Mouse (Mus musculus): Measurements from ENCODE around the gene Htatsf1. TPM values are rescaled to one million over a fixed set of nuclear protein-coding genes. Genes with fewer than 3 reads are reported as not detected.

Htatsf1 gene
- polyA plus RNA-seq (2014; fragmentation: Nextera tagmentation; extraction: Ambion mirVana): 86.2 and 98.2 TPM in 2 replicates

DNA sequence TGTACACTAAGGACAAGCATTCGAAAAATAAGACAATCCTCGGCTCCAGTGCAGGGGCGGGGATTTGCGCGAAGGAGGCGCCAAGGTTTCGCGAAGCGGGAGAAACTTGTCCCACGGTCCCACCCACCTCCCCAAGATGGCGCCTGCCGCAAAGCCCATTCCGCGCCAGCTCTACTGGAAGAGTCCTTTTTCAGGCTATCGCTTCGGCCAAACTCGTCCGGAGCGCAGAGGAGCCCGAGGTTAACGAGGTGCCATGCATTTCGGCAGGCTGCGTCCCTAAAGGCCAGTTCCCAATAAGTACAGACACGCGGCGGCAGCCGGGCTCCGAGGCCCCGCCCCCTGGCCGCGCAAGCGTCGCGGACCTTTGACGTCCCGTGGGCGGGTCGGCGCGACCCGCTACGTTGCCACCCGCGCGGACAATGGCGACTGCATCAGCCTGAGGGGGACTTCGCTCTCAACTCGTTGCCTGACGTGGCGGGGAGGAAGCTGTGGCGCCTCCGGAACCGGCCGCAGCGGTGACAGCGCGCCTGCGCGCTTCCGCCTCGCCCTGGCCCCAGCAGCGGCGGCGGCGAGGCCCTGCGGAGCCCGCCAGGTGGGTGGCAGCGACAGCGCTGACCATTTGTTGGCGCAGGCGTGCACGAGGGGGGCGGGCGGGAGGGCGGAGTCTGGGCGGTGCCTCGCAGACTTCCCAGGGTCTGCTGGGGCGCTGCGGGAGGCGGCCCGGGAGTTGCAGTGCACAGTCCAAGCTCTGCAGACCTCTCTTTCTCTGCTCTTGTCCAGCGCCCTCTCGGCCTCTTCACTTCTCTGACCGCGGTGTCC is at the start of gene Htatsf1:
Gene Htatsf1 (plus strand): TSS at position 410 of the 819 bp plus-strand sequence.
- 23% methylated on average over 52 of the region's 85 CpGs for WGBS
- H3K9me3 ChIP-seq (ENCODE audit: control insufficient read depth, low read length): no peaks in the 10 kb centered on the region
- no peaks in the 10 kb centered on the region for H3K36me3 ChIP-seq (ENCODE audit: control insufficient read depth, insufficient read depth, low read length)
- H3K4me3 ChIP-seq (ENCODE audit: low read depth, low read length): peak within 1 kb of the TSS; percentile 50
- ATAC-seq (ENCODE audit: low FRiP score) (peak; percentile 97), DNase-seq (ENCODE audit: low spot score, missing footprints) (peak; percentile 98)
- H3K27ac ChIP-seq (ENCODE audit: low read depth, low read length): peak within 1 kb of the TSS; percentile 86
- H3K4me1 ChIP-seq (ENCODE audit: control insufficient read depth, insufficient read depth, low read length): 0 out of 2 replicates have a peak, but pooled peaks cover 2% of the 10 kb centered on the region
- peak within 1 kb of the TSS; percentile 66 for H3K9ac ChIP-seq (ENCODE audit: low read length)
- H3K27me3 ChIP-seq (ENCODE audit: control insufficient read depth, insufficient read depth, low read length): no peaks in the 10 kb centered on the region
- peak within 1 kb of the TSS; percentile 53 for H3K4me2 ChIP-seq

DNA sequence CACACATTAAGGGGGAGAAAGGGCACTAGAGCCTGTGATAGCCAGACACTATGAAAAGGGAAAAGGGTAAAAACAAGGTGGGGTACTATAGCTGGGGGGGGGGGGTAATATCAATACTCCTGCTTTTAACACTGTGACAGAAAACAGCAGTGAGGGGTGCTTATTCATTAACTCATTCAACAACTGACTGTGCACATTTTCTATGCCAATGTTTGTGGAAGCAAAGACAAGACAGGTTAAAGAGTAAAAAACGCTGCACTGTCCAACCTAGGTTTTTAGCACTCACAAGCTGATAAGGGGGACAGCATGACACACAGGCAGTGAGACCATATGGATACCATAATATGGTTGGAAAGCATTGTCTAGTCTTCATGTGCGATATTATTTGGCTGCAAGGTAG is 40.5 kb upstream of the Htatsf1 start:
- Histone ChIP-seq H3K4me1 (ENCODE audit: control insufficient read depth, insufficient read depth, low read length) (no peaks in the 10 kb centered on the region), H3K9me3 (ENCODE audit: control insufficient read depth, low read length) (no peaks in the 10 kb centered on the region), H3K27ac (ENCODE audit: low read depth, low read length) (no peak overlapping the region), H3K4me2 (no peak overlapping the region), H3K9ac (ENCODE audit: low read length) (no peak overlapping the region), H3K36me3 (ENCODE audit: control insufficient read depth, insufficient read depth, low read length) (no peaks in the 10 kb centered on the region), H3K27me3 (ENCODE audit: control insufficient read depth, insufficient read depth, low read length) (no peaks in the 10 kb centered on the region), H3K4me3 (ENCODE audit: low read depth, low read length) (no peak overlapping the region)
- DNase-seq (ENCODE audit: low spot score, missing footprints) (no peak), ATAC-seq (ENCODE audit: low FRiP score) (no peak)
- WGBS: 87% methylated on average over 2 of the region's 2 CpGs

DNA sequence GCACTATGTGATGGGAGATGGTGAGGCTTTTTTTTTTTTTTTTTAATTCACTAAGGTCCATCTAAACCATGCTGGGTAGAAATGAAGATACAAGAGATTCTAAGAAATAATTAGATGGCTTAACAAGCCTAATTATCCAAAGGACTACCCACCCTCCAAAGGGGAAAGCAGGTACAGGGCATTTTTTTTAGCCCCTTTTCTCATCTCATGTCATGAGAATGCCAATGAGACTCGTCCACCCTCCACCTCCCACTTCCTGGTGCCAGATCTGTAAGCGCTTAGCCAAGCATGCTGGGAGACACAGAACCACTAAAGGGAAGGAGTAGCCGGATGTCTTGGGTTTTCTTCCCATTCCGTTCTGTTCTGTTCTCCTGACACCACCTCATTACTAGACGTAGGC is 10.6 kb upstream of the Htatsf1 start, which contains the start of gene Brs3:
Gene Brs3 (plus strand): TSS at position 301 of the 400 bp plus-strand sequence.
- no peaks in the 10 kb centered on the region for H3K36me3 ChIP-seq (ENCODE audit: control insufficient read depth, insufficient read depth, low read length)
- no peak for DNase-seq (ENCODE audit: low spot score, missing footprints)
- no peak within 1 kb of the TSS for H3K4me2 ChIP-seq
- no peak within 1 kb of the TSS for H3K4me3 ChIP-seq (ENCODE audit: low read depth, low read length)
- no peak for ATAC-seq (ENCODE audit: low FRiP score)
- no peak within 1 kb of the TSS for H3K9ac ChIP-seq (ENCODE audit: low read length)
- H3K9me3 ChIP-seq (ENCODE audit: control insufficient read depth, low read length): no peaks in the 10 kb centered on the region
- no peaks in the 10 kb centered on the region for H3K27me3 ChIP-seq (ENCODE audit: control insufficient read depth, insufficient read depth, low read length)
- 78% methylated on average over 5 of the region's 5 CpGs for WGBS
- H3K27ac ChIP-seq (ENCODE audit: low read depth, low read length): no peak within 1 kb of the TSS
- H3K4me1 ChIP-seq (ENCODE audit: control insufficient read depth, insufficient read depth, low read length): no peaks in the 10 kb centered on the region

DNA sequence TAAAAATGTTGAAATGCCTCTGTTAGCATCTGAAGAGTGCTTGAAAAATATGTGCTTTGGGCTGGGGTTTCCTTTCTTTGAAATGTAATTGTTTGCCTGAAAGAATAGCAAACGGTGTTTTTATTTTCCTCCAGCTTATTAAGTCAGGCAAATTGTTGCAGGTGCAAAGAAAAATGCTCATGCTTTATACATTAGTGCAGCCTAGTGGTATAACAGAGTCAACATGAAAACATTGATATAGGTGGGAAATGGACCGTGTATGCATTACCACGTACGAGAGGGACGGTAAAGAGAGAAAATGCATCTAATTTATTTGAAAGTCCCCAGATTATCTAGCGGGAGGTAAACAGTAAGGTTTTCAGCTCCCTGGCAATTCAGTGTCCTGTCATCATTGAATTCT is 9.5 kb upstream of the Htatsf1 start:
- no peaks in the 10 kb centered on the region for H3K36me3 ChIP-seq (ENCODE audit: control insufficient read depth, insufficient read depth, low read length)
- H3K9me3 ChIP-seq (ENCODE audit: control insufficient read depth, low read length): no peaks in the 10 kb centered on the region
- WGBS: 79% methylated on average over 6 of the region's 6 CpGs
- H3K27me3 ChIP-seq (ENCODE audit: control insufficient read depth, insufficient read depth, low read length): no peaks in the 10 kb centered on the region
- DNase-seq (ENCODE audit: low spot score, missing footprints): no peak
- no peak overlapping the region for H3K9ac ChIP-seq (ENCODE audit: low read length)
- no peak overlapping the region for H3K27ac ChIP-seq (ENCODE audit: low read depth, low read length)
- H3K4me3 ChIP-seq (ENCODE audit: low read depth, low read length): no peak overlapping the region
- no peak for ATAC-seq (ENCODE audit: low FRiP score)
- no peak overlapping the region for H3K4me2 ChIP-seq
- no peaks in the 10 kb centered on the region for H3K4me1 ChIP-seq (ENCODE audit: control insufficient read depth, insufficient read depth, low read length)

DNA sequence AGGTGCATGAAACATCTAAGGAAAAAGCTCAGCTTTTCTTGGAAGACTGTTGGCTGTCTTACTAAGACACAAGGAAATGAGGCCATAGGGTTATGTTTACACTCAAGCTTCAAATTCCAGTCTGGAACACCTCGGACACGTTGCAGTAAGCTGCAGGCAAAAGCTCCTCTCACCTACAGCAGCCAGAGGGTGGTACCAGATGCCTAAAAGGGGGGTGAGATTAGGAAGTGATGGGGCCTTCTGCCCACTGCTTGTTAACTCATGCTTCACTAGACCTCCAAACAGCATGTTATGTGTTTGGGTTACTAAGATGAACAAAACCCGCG is 572 bp upstream of the Htatsf1 start:
- Histone ChIP-seq H3K9me3 (ENCODE audit: control insufficient read depth, low read length) (no peaks in the 10 kb centered on the region), H3K27me3 (ENCODE audit: control insufficient read depth, insufficient read depth, low read length) (no peaks in the 10 kb centered on the region), H3K4me1 (ENCODE audit: control insufficient read depth, insufficient read depth, low read length) (0 out of 2 replicates have a peak, but pooled peaks cover 2% of the 10 kb centered on the region), H3K36me3 (ENCODE audit: control insufficient read depth, insufficient read depth, low read length) (no peaks in the 10 kb centered on the region), H3K4me3 (ENCODE audit: low read depth, low read length) (peak overlapping the region; percentile 50), H3K27ac (ENCODE audit: low read depth, low read length) (peak overlapping the region; percentile 86), H3K9ac (ENCODE audit: low read length) (peak overlapping the region; percentile 66), H3K4me2 (peak overlapping the region; percentile 39)
- DNase-seq (ENCODE audit: low spot score, missing footprints) (no peak), ATAC-seq (ENCODE audit: low FRiP score) (no peak; the same call in 1 of the 2 replicates)
- 9% methylated on average over 4 of the region's 4 CpGs for WGBS

DNA sequence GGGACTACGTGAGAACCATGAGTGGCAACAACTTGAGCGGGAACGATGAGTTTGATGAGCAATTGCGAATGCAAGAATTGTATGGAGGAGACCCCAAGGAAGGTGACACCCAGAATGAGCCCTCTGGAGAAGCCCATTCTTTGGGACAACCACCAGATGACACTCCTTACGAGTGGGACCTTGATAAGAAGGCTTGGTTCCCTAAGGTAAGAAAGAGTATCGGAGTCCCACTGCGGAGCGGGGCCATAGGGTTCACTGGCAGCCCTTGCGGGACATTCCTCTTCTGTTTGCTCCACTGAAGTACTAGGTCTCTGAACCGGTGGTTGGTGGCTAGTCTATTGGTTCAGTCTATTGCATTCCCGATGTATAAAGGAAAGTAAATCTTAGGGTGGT is 606 bp downstream of the Htatsf1 start:
- Histone ChIP-seq H3K9me3 (ENCODE audit: control insufficient read depth, low read length) (no peaks in the 10 kb centered on the region), H3K27ac (ENCODE audit: low read depth, low read length) (no peak overlapping the region; the same call in 1 of the 2 replicates), H3K9ac (ENCODE audit: low read length) (peak overlapping the region; percentile 66; the same call in 1 of the 2 replicates), H3K36me3 (ENCODE audit: control insufficient read depth, insufficient read depth, low read length) (no peaks in the 10 kb centered on the region), H3K4me3 (ENCODE audit: low read depth, low read length) (peak overlapping the region; percentile 50), H3K27me3 (ENCODE audit: control insufficient read depth, insufficient read depth, low read length) (no peaks in the 10 kb centered on the region), H3K4me2 (peak overlapping the region; percentile 53), H3K4me1 (ENCODE audit: control insufficient read depth, insufficient read depth, low read length) (0 out of 2 replicates have a peak, but pooled peaks cover 2% of the 10 kb centered on the region)
- 24% methylated on average over 11 of the region's 11 CpGs for WGBS
- DNase-seq (ENCODE audit: low spot score, missing footprints) (peak; percentile 83), ATAC-seq (ENCODE audit: low FRiP score) (peak; percentile 38)

DNA sequence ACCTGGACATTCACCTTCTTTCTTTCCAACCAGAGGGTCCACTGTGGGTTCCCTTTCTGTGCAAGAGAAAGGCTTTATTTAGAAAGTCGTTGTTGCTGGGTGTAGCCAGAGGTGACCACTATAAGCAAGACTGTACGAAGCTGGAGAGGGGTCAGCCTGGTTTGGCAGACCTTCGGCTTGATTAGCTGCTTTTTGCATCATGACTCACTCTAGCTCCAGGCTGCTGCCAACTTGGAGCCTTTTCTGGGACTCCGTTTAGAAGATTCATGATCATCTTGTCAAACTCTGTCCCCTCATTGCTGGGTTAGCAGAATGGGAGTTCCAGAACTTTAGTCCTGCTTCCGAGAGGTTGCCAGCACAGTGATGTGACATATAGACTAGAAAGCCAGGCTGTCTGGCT is 28.1 kb downstream of the Htatsf1 start:
- H3K4me2 ChIP-seq: no peak overlapping the region
- H3K27ac ChIP-seq (ENCODE audit: low read depth, low read length): no peak overlapping the region
- no peaks in the 10 kb centered on the region for H3K36me3 ChIP-seq (ENCODE audit: control insufficient read depth, insufficient read depth, low read length)
- no peak for DNase-seq (ENCODE audit: low spot score, missing footprints)
- H3K27me3 ChIP-seq (ENCODE audit: control insufficient read depth, insufficient read depth, low read length): no peaks in the 10 kb centered on the region
- no peak overlapping the region for H3K4me3 ChIP-seq (ENCODE audit: low read depth, low read length)
- no peak overlapping the region for H3K9ac ChIP-seq (ENCODE audit: low read length)
- no peaks in the 10 kb centered on the region for H3K9me3 ChIP-seq (ENCODE audit: control insufficient read depth, low read length)
- no peaks in the 10 kb centered on the region for H3K4me1 ChIP-seq (ENCODE audit: control insufficient read depth, insufficient read depth, low read length)
- whole genome bisulfite sequencing: 78% methylated on average over 5 of the region's 5 CpGs
- ATAC-seq (ENCODE audit: low FRiP score): no peak

DNA sequence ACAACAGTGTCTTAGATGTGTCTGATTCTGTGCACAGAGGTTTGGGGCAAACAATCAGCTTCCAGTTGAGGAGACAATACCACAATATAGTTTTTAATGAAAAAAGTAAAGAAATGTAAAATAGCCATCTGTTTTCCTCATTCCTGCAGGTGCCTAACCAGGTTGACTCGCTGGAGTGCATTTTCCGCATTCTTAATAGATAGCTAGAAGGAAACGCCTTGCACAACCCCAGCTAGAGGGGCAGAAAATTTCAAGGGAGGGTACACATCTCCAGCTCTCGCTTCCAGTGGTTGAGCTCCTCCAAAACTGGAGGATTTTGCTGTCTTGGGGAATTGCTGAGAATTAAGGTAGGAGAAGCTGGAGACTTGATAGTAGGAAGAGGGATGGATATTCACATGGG is 34.4 kb downstream of the Htatsf1 start, which contains the start of gene Vgll1:
Gene Vgll1 (plus strand): TSS at position 301 of the 400 bp plus-strand sequence.
- no peak within 1 kb of the TSS for H3K4me3 ChIP-seq (ENCODE audit: low read depth, low read length)
- no peaks in the 10 kb centered on the region for H3K27me3 ChIP-seq (ENCODE audit: control insufficient read depth, insufficient read depth, low read length)
- H3K4me2 ChIP-seq: no peak within 1 kb of the TSS
- H3K36me3 ChIP-seq (ENCODE audit: control insufficient read depth, insufficient read depth, low read length): no peaks in the 10 kb centered on the region
- no peak within 1 kb of the TSS for H3K9ac ChIP-seq (ENCODE audit: low read length)
- no peak within 1 kb of the TSS for H3K27ac ChIP-seq (ENCODE audit: low read depth, low read length)
- 84% methylated on average over 4 of the region's 4 CpGs for WGBS
- no peaks in the 10 kb centered on the region for H3K4me1 ChIP-seq (ENCODE audit: control insufficient read depth, insufficient read depth, low read length)
- ATAC-seq (ENCODE audit: low FRiP score): no peak
- H3K9me3 ChIP-seq (ENCODE audit: control insufficient read depth, low read length): no peaks in the 10 kb centered on the region
- no peak for DNase-seq (ENCODE audit: low spot score, missing footprints)

DNA sequence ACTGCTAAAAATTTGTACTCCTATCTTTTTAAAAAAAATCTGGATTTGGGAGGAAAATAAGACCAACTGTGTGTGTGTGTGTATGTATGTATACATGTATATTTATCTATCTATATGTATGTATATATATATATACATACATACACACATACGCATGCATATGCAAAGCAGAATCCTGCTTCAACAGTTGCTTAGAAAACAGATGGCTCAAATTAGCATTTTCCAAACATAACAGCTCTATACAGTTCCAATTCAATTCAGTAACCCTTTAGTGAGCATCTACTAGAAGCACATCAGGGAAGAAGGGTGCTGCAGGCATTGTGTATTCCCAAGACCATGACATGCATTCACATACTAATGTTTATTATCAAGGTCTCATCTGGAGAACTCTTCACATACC is 50.0 kb downstream of the Htatsf1 start:
- Histone ChIP-seq H3K4me3 (ENCODE audit: low read depth, low read length) (no peak overlapping the region), H3K9ac (ENCODE audit: low read length) (no peak overlapping the region), H3K4me2 (no peak overlapping the region), H3K36me3 (ENCODE audit: control insufficient read depth, insufficient read depth, low read length) (no peaks in the 10 kb centered on the region), H3K27me3 (ENCODE audit: control insufficient read depth, insufficient read depth, low read length) (no peaks in the 10 kb centered on the region), H3K9me3 (ENCODE audit: control insufficient read depth, low read length) (no peaks in the 10 kb centered on the region), H3K27ac (ENCODE audit: low read depth, low read length) (no peak overlapping the region), H3K4me1 (ENCODE audit: control insufficient read depth, insufficient read depth, low read length) (no peaks in the 10 kb centered on the region)
- DNase-seq (ENCODE audit: low spot score, missing footprints) (no peak), ATAC-seq (ENCODE audit: low FRiP score) (no peak)
- WGBS: 86% methylated on average over 1 of the region's 1 CpGs
